Mouse (Mus musculus) forebrain, embryonic 11.5 days (tissue): ENCODE measurements around the gene Ctnna2. TPM values are rescaled to one million over a fixed set of nuclear protein-coding genes. Genes with fewer than 3 reads are reported as not detected.

ENCODE experiments used
- ATAC-seq: fragments of 200-750 bp; cut with Nextera tagmentation; replicated peaks from 2 replicates; pipeline ENCODE4 v1.8.0; 2017; ENCODE audit warnings: moderate TSS enrichment; ENCODE audit not compliant: low FRiP score
- DNase-seq: peaks from one replicate; pipeline ENCODE4 v3.0.0-alpha.2; 2017; ENCODE audit warnings: low spot score
- H3K27ac ChIP-seq: fragments of 300-500 bp; sonication (generic); 2 replicates; pipeline ENCODE4 v1.5.1; 2014; ENCODE audit warnings: low read depth, low read length
- H3K27me3 ChIP-seq: fragments of 300-500 bp; sonication (generic); 2 replicates; pipeline ENCODE4 v1.6.1; 2014; ENCODE audit warnings: mild to moderate bottlenecking, low read length, mixed read lengths; ENCODE audit not compliant: control insufficient read depth, insufficient read depth
- H3K36me3 ChIP-seq: fragments of 300-500 bp; sonication (generic); 2 replicates; pipeline ENCODE4 v1.6.1; 2014; ENCODE audit warnings: mild to moderate bottlenecking, low read length, moderate library complexity, mixed read lengths; ENCODE audit not compliant: control insufficient read depth, insufficient read depth
- H3K4me1 ChIP-seq: fragments of 300-500 bp; sonication (generic); replicated peaks from 2 replicates; pipeline ENCODE4 v1.6.1; 2014; ENCODE audit warnings: low read length, mixed read lengths; ENCODE audit not compliant: control insufficient read depth, insufficient read depth
- H3K4me2 ChIP-seq: fragments of 300-500 bp; sonication (generic); 2 replicates; pipeline ENCODE4 v1.6.1; 2014; ENCODE audit warnings: low read depth, mild to moderate bottlenecking, low read length, moderate library complexity, mixed read lengths; ENCODE audit not compliant: severe bottlenecking
- H3K4me3 ChIP-seq: fragments of 300-500 bp; sonication (generic); 2 replicates; pipeline ENCODE4 v1.5.1; 2014; ENCODE audit warnings: low read depth, low read length
- H3K9ac ChIP-seq: fragments of 300-500 bp; sonication (generic); 2 replicates; pipeline ENCODE4 v1.6.1; 2014; ENCODE audit warnings: low read length
- H3K9me3 ChIP-seq: fragments of 300-500 bp; sonication (generic); 2 replicates; pipeline ENCODE4 v1.6.1; 2016; ENCODE audit warnings: low read length, mixed read lengths; ENCODE audit not compliant: control insufficient read depth
- WGBS: fragments of 180-500 bp; shearing (Covaris S2); extraction: QIAGEN DNeasy Blood & Tissue Kit; methylation state at CpG from one replicate; pipeline ENCODE4 v1.1.7; 2014; 5-methylcytosine and 5-hydroxymethylcytosine counted together
- polyA plus RNA-seq: library from polyadenylated mRNA; unstranded; fragments of >200 nt; fragmentation: Nextera tagmentation; extraction: Ambion mirVana; gene quantifications from 2 replicates; pipeline ENCODE4 v1.2.1, GENCODE M21; 2014

Ctnna2 gene
- polyA plus RNA-seq, 1 experiment from 2014 or later: 38.5 TPM

- DNase-seq (no peak), ATAC-seq (no peak)
- H3K27me3 ChIP-seq: no peaks in the 10 kb centered on the region
- no peak overlapping the region for H3K9ac ChIP-seq
- H3K9me3 ChIP-seq: no peaks in the 10 kb centered on the region
- 87% methylated on average over 1 of the region's 1 CpGs for WGBS
- no peak overlapping the region for H3K4me3 ChIP-seq
- H3K36me3 ChIP-seq: no peaks in the 10 kb centered on the region
- H3K4me1 ChIP-seq: no peaks in the 10 kb centered on the region
- no peak overlapping the region for H3K4me2 ChIP-seq
- no peak overlapping the region for H3K27ac ChIP-seq
Measured at GRCm38 (mm10) chr6:77556181-77556580, 423.3 kb downstream of the Ctnna2 start.

DNA sequence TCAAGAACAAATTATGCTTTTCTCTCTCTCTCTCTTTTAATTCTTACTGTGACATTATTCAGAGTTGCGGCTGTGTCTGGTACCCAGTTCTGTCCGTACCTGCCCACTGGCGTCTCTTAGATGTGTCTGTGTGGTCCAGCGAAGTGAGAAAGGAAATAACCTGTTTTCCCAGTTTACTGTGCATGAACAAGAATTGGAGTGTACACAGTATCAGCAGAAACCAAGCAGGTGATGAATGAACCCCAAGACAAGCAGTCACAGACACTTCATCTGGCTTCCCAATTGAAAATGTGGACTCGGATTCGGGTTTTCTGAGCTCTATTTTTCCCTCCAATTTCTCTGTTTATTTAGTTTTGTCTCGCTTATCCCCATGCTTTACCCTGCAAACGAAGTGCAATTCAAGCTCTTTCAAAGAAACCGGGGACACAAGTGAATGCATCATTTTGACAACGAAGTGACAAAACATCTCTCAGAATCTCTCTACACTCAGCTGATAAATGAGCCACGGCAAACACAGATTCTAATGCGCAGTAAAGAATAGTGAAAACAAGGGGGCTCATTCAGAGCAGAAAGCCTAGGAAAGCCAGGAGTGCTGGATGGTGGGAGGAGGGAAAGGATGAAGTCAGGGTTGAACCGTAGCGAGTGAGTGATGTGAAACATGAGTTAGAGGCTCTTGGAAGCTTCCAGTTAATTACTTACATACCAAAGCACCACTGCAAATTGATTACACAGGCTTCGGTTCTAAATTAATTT, 442.3 kb downstream of the Ctnna2 start:
- H3K4me2 ChIP-seq: 0 out of 2 replicates have a peak overlapping the region, but pooled peaks have one; percentile 11
- WGBS: 39% methylated on average over 15 of the region's 15 CpGs
- DNase-seq: peak; percentile 50

GRCm38 (mm10) chr6:77527636-77528035, 451.9 kb downstream of the Ctnna2 start:
- ATAC-seq (no peak), DNase-seq (no peak)
- Histone ChIP-seq H3K27ac (no peak overlapping the region), H3K4me1 (no peaks in the 10 kb centered on the region), H3K36me3 (no peaks in the 10 kb centered on the region), H3K9me3 (no peaks in the 10 kb centered on the region), H3K4me3 (no peak overlapping the region), H3K27me3 (no peaks in the 10 kb centered on the region), H3K9ac (no peak overlapping the region), H3K4me2 (no peak overlapping the region)
- 87% methylated on average over 2 of the region's 2 CpGs for WGBS

More for the DNA sequence above, 442.3 kb downstream of the Ctnna2 start:
- no peaks in the 10 kb centered on the region for H3K36me3 ChIP-seq
- H3K27ac ChIP-seq: no peak overlapping the region
- 0 out of 2 replicates have a peak overlapping the region, but pooled peaks have one; percentile 6 for H3K9ac ChIP-seq
- H3K27me3 ChIP-seq: no peaks in the 10 kb centered on the region
- H3K4me3 ChIP-seq: no peak overlapping the region
- H3K4me1 ChIP-seq: no peaks in the 10 kb centered on the region
- H3K9me3 ChIP-seq: no peaks in the 10 kb centered on the region
- ATAC-seq: 0 out of 2 replicates have a peak, but pooled peaks have one; percentile 69

GRCm38 (mm10) chr6:77521836-77522235, 457.7 kb downstream of the Ctnna2 start:
- Histone ChIP-seq H3K27ac (no peak overlapping the region), H3K36me3 (no peaks in the 10 kb centered on the region), H3K9ac (no peak overlapping the region), H3K27me3 (no peaks in the 10 kb centered on the region), H3K4me3 (no peak overlapping the region), H3K4me2 (no peak overlapping the region), H3K4me1 (no peaks in the 10 kb centered on the region), H3K9me3 (no peaks in the 10 kb centered on the region)
- WGBS: 78% methylated on average over 2 of the region's 2 CpGs
- DNase-seq (no peak), ATAC-seq (no peak)

GRCm38 (mm10) chr6:77516515-77516914, 463.0 kb downstream of the Ctnna2 start:
- H3K27me3 ChIP-seq: no peaks in the 10 kb centered on the region
- no peak overlapping the region for H3K27ac ChIP-seq
- DNase-seq: no peak
- ATAC-seq: no peak
- no peaks in the 10 kb centered on the region for H3K36me3 ChIP-seq
- no peak overlapping the region for H3K4me3 ChIP-seq
- WGBS: 60% methylated on average over 2 of the region's 2 CpGs
- H3K4me1 ChIP-seq: peaks cover 9% of the 10 kb centered on the region; the same call in 1 of the 2 replicates
- no peak overlapping the region for H3K9ac ChIP-seq
- no peak overlapping the region for H3K4me2 ChIP-seq
- H3K9me3 ChIP-seq: no peaks in the 10 kb centered on the region

DNA sequence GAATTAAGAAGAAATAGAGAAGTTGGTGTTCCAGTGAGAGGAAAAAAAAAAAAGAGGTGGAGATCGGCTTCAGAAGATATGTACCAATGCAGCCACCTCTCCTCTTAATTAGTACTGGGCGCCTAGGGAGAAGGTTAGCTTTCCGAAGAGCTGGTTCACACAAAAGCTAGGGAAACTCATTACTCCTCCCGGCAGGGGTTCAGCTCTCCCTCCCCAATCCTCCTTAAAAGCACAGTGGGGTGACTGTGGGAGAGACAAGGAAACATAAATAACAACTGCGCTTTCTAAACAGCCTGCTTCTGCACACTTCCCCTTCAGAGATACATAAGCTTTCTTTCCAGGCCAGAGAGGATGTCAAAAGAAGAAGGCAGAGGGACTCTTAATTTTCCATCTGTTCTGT, 467.7 kb downstream of the Ctnna2 start:
- under 1% methylated on average over 5 of the region's 5 CpGs for WGBS
- no peak overlapping the region for H3K27ac ChIP-seq
- DNase-seq: no peak

DNA sequence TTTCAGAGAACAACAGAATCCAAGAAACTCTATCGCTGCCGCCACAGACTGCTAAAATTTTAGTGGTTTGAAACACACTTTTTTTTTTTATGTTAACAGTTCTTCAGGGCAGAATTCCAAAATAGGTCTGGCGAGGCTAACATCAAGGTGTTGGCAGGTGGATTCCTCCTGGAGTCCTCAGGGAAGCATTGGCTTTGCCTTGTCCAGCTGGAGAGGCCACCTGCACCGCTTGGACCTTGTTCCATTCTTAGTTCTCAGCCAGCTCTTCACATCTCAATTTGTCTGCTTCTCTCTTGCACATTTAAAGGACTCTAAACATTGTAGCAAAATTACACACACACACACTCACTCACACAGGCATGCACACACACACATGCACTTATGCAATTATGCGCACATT, 487.8 kb downstream of the Ctnna2 start:
- 88% methylated on average over 5 of the region's 5 CpGs for WGBS
- no peaks in the 10 kb centered on the region for H3K27me3 ChIP-seq
- no peak overlapping the region for H3K4me2 ChIP-seq
- ATAC-seq: no peak
- no peaks in the 10 kb centered on the region for H3K4me1 ChIP-seq
- no peak overlapping the region for H3K27ac ChIP-seq
- DNase-seq: no peak
- no peak overlapping the region for H3K9ac ChIP-seq
- H3K36me3 ChIP-seq: no peaks in the 10 kb centered on the region
- H3K4me3 ChIP-seq: no peak overlapping the region
- no peaks in the 10 kb centered on the region for H3K9me3 ChIP-seq

More for the DNA sequence above, 467.7 kb downstream of the Ctnna2 start:
- Histone ChIP-seq H3K36me3 (no peaks in the 10 kb centered on the region), H3K9me3 (no peaks in the 10 kb centered on the region), H3K4me2 (0 out of 2 replicates have a peak overlapping the region, but pooled peaks have one; percentile 8), H3K27me3 (no peaks in the 10 kb centered on the region), H3K4me1 (peaks cover 11% of the 10 kb centered on the region; the same call in 1 of the 2 replicates), H3K4me3 (no peak overlapping the region), H3K9ac (no peak overlapping the region; the same call in 1 of the 2 replicates)
- peak; percentile 71 for ATAC-seq

DNA sequence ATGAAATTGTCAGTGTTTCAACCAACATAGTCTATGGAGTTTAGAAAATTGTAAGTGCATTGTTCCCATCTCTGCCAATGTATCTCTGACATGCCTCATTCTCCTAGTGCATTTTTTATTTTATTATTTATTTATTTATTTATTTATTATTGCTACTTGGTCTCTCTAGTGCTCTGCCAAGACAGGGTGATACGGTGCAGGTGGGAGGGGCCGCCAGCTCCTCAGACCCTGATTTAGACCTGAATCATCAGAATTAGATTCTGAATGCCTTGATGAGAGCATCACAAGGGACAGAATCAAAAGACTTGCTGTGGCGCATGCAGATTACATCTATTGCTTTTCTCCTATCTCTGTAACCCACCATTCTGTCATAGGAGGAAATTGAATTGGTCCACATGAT, 492.8 kb downstream of the Ctnna2 start:
- H3K27me3 ChIP-seq: no peaks in the 10 kb centered on the region
- no peaks in the 10 kb centered on the region for H3K36me3 ChIP-seq
- H3K4me3 ChIP-seq: no peak overlapping the region
- H3K9me3 ChIP-seq: no peaks in the 10 kb centered on the region
- ATAC-seq: no peak
- 94% methylated on average over 3 of the region's 3 CpGs for WGBS
- no peaks in the 10 kb centered on the region for H3K4me1 ChIP-seq
- no peak overlapping the region for H3K27ac ChIP-seq
- no peak overlapping the region for H3K4me2 ChIP-seq
- DNase-seq: no peak
- H3K9ac ChIP-seq: no peak overlapping the region

DNA sequence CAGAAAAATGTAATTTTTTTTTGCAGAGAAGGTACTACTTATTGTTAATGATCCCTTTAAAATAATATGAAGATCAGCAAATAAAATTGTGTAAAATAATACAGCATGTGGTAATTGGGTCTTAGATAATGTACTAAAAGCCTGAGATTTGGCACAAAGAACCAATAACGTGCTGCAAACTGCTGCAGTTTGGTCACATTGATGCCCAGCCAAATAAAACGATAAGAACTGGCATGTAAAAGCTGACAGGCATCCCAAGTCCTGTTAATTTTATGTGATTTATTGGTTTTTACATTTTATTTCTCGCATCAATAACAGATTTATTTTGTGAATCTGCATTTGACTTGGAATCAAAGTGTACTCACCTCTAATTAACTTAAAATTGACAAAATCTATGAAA, 497.4 kb downstream of the Ctnna2 start:
- DNase-seq (no peak), ATAC-seq (no peak)
- WGBS: 94% methylated on average over 3 of the region's 3 CpGs
- no peaks in the 10 kb centered on the region for H3K36me3 ChIP-seq
- no peaks in the 10 kb centered on the region for H3K4me1 ChIP-seq
- H3K4me3 ChIP-seq: no peak overlapping the region
- no peaks in the 10 kb centered on the region for H3K27me3 ChIP-seq
- H3K9me3 ChIP-seq: no peaks in the 10 kb centered on the region
- H3K27ac ChIP-seq: no peak overlapping the region
- H3K9ac ChIP-seq: no peak overlapping the region
- H3K4me2 ChIP-seq: no peak overlapping the region
